Mouse (Mus musculus): ENCODE measurements around the gene Clec2g. TPM values are rescaled to one million over a fixed set of nuclear protein-coding genes. Genes with fewer than 3 reads are reported as not detected.
"Not testable (repeated sequence)": the region's sequence is repeated elsewhere in the genome, so short reads cannot be mapped to it uniquely, and the experiment has no call there.

Clec2g gene
- total and polyA plus RNA-seq, 2 experiments from 2014 or later: not detected

DNA sequence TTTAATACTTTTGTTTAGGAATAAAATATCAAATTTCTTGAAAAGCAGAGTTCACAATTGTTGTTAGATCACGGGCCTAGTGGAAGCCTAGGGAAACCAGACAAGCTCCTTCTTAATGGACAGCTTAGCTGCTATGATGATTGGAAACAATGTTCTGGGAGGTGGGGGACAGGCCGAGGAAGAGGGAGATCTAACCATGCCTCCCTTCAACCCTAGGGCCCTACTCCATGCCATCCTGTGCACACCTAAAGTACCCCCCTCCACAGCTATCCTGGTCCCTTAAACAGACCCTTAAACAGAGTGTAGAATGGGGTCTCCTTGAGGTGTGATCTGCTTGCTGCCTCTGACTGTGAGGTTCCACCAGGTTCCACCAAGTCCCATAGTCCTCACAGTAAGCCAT is 38.0 kb downstream of the Clec2g start:
- TF ChIP-seq CTCF (IDR thresholded peaks at IDR 0.05; ENCODE audit: low read depth): no peak
- Histone ChIP-seq H3K9me3 (ENCODE audit: low read length) (no peaks in the 10 kb centered on the region), H3K4me2 (ENCODE audit: low read depth, low read length) (no peak overlapping the region), H3K36me3 (ENCODE audit: insufficient read depth, low read length) (no peaks in the 10 kb centered on the region), H3K27ac (no peak overlapping the region), H3K4me1 (ENCODE audit: insufficient read depth, low read length) (no peaks in the 10 kb centered on the region), H3K4me3 (ENCODE audit: low read length) (no peak overlapping the region), H3K9ac (replicated peaks; ENCODE audit: low read length) (no peak overlapping the region), H3K27me3 (ENCODE audit: insufficient read depth, low read length) (no peaks in the 10 kb centered on the region)
- WGBS: 89% methylated on average over 2 of the region's 2 CpGs
- ATAC-seq (no peak), DNase-seq (ENCODE audit: low spot score) (no peak)

DNA sequence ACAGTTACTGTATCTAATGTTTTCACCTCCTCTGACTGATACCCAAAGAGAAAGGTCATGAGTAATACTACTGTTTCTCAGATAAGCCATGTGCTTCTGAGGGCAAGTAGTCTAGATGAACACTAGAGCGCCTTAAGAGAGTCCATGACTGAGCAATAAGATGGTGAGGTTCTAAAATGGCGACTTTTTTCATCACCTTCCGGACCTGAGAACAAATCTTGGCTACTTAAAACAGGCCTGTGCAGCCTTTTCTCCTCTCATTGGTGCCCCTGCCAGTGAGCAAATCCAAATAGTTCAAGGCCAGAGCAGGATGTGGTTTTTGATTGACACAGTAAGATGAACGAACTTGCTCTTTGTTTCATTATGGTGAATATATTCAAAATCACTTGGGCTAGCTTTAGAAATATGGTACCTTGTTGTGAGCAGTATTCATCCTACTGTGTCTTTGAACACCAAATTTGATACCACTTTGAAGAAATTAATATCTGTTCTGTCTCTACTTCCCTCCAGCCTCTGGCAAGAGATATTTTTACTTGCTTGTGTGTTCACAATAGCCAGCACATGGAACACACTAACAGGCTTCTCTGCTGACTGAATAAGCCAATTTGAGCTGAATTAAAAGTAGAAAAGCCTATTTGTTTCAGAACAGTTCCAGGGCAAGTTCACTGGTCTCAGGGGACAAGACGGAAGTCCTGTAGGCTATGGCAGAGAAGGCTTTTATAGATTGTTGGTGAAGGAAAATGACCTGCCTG is 38.7 kb downstream of the Clec2g start:
- H3K4me2 ChIP-seq (ENCODE audit: low read depth, low read length): no peak overlapping the region
- no peak for TF ChIP-seq CTCF (IDR thresholded peaks at IDR 0.05; ENCODE audit: low read depth)
- WGBS: 87% methylated on average over 5 of the region's 5 CpGs

DNA sequence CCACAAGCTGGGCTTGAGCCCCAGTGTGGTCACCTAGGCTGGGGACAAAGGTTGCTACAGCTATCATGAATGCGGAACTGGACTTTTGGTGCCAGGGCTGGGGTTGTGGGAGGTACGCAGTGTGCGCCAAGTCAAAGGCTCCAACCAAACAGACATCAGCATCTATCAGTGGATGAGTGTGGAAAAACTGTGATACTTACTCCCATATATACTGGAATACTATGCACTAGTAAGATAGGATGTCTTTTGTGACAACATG is 39.2 kb downstream of the Clec2g start:
- ATAC-seq: no peak
- H3K9me3 ChIP-seq (ENCODE audit: low read length): no peaks in the 10 kb centered on the region
- H3K4me2 ChIP-seq (ENCODE audit: low read depth, low read length): no peak overlapping the region
- H3K27ac ChIP-seq: no peak overlapping the region
- TF ChIP-seq CTCF (IDR thresholded peaks at IDR 0.05; ENCODE audit: low read depth): no peak
- no peak overlapping the region for H3K9ac ChIP-seq (replicated peaks; ENCODE audit: low read length)
- H3K4me3 ChIP-seq (ENCODE audit: low read length): no peak overlapping the region
- no peaks in the 10 kb centered on the region for H3K27me3 ChIP-seq (ENCODE audit: insufficient read depth, low read length)
- no peaks in the 10 kb centered on the region for H3K36me3 ChIP-seq (ENCODE audit: insufficient read depth, low read length)
- no peak for DNase-seq (ENCODE audit: low spot score)
- 97% methylated on average over 3 of the region's 3 CpGs for WGBS
- H3K4me1 ChIP-seq (ENCODE audit: insufficient read depth, low read length): no peaks in the 10 kb centered on the region

More for the DNA sequence above, 38.7 kb downstream of the Clec2g start:
- DNase-seq (ENCODE audit: low spot score): no peak
- Histone ChIP-seq H3K4me1 (ENCODE audit: insufficient read depth, low read length) (no peaks in the 10 kb centered on the region), H3K9ac (replicated peaks; ENCODE audit: low read length) (no peak overlapping the region), H3K27ac (no peak overlapping the region), H3K27me3 (ENCODE audit: insufficient read depth, low read length) (no peaks in the 10 kb centered on the region), H3K36me3 (ENCODE audit: insufficient read depth, low read length) (no peaks in the 10 kb centered on the region), H3K9me3 (ENCODE audit: low read length) (no peaks in the 10 kb centered on the region), H3K4me3 (ENCODE audit: low read length) (no peak overlapping the region)
- no peak for ATAC-seq

DNA sequence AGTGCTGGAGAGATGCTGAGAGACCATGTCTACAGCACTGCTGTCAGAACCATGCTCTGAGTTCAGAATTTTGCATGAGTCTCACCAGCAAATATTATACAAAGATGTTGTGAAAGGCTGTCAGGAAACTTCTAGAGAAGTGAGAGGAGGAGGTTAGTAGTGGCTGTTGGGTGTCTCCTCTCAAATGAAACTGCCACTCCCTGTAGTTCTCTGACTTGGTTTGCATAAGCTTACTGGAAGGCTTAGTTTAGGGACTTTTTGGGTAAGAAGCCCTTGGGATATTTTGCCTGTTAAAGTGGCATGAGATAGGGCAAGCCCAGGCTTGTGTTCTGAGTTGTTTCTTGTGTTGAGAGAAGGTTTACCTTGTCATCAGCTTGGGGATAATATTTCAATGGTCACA is 40.7 kb downstream of the Clec2g start:
- DNase-seq (ENCODE audit: low spot score); H3K27me3 ChIP-seq (ENCODE audit: insufficient read depth, low read length); H3K36me3 ChIP-seq (ENCODE audit: insufficient read depth, low read length); H3K4me2 ChIP-seq (ENCODE audit: low read depth, low read length); H3K4me1 ChIP-seq (ENCODE audit: insufficient read depth, low read length); H3K4me3 ChIP-seq (ENCODE audit: low read length); H3K27ac ChIP-seq; ATAC-seq; H3K9me3 ChIP-seq (ENCODE audit: low read length); H3K9ac ChIP-seq (replicated peaks; ENCODE audit: low read length): not testable (repeated sequence)

DNA sequence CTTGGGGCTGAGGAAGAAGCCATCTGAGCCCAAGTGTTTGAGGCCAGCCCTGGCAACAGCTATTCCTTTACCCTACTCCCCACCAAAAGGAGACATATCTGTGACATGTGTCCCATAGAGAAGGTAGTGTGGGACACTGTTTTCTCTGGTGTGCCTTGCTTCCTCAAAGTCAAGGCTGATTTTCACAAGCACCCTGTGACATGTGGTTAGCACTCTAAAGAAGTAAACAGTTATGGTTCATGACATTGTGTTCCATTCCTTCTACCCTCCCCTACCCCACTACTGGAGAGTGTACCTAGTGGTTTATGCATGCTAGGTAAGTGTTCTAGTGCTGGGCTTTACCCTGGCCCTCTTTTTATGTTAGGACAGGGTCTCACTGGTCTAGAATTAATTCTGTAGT is 42.0 kb downstream of the Clec2g start:
- Histone ChIP-seq H3K4me3 (ENCODE audit: low read length) (no peak overlapping the region), H3K4me1 (ENCODE audit: insufficient read depth, low read length) (no peaks in the 10 kb centered on the region), H3K4me2 (ENCODE audit: low read depth, low read length) (no peak overlapping the region), H3K9ac (replicated peaks; ENCODE audit: low read length) (no peak overlapping the region), H3K27ac (no peak overlapping the region), H3K9me3 (ENCODE audit: low read length) (no peaks in the 10 kb centered on the region), H3K27me3 (ENCODE audit: insufficient read depth, low read length) (no peaks in the 10 kb centered on the region), H3K36me3 (ENCODE audit: insufficient read depth, low read length) (no peaks in the 10 kb centered on the region)
- no peak for TF ChIP-seq CTCF (IDR thresholded peaks at IDR 0.05; ENCODE audit: low read depth)
- DNase-seq (ENCODE audit: low spot score) (no peak), ATAC-seq (no peak)

DNA sequence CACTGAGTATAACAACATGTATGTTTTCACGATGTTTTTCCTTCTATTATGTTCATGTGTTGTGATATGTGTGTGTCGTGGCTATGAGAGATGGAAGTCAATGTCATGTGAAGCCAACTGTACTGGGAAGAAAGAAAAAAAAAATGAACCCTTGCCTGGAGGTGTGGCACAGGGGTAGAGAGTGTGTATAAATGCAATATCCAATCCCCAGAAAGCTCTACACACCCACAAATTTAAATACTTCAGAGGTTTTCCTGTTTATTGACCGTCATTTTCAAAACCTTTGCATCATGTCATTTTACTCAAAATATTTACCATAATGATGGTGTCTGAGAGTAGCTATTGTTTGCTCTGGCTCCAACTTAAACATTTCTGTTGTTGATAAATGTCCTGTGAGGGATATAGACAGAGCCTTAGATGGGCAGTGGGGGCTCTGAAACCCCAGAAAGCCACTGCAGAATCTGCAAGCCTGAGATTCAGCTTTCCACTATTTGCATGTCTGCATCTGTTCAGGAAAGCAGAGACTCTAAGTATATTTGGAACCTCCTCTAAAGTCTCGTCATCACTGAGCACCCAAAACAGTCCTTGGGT is 47.9 kb downstream of the Clec2g start:
- WGBS: 96% methylated on average over 4 of the region's 4 CpGs
- not testable (repeated sequence) for H3K4me2 ChIP-seq (ENCODE audit: low read depth, low read length); H3K9ac ChIP-seq (replicated peaks; ENCODE audit: low read length); H3K9me3 ChIP-seq (ENCODE audit: low read length); H3K4me1 ChIP-seq (ENCODE audit: insufficient read depth, low read length); H3K4me3 ChIP-seq (ENCODE audit: low read length); DNase-seq (ENCODE audit: low spot score); H3K27me3 ChIP-seq (ENCODE audit: insufficient read depth, low read length); H3K27ac ChIP-seq; ATAC-seq; H3K36me3 ChIP-seq (ENCODE audit: insufficient read depth, low read length)

DNA sequence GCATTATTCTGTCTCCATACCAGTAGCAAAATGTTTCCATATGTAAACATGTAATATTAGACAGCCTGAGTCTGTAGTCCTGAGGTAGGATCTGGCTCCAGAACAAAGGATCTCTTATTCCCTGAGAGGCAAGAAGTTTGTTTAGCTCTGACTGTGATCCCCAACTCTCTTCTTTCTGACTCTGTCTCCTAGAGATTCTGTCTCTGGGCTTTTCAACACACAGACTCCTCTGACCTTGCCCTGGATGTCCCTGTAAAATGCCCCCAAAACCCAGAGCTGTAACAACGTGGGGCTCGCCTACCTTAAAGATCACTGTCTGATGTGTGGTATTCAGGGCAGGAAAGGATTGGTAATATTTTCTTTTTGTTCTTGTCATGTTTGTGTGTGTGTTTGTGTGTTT is 58.2 kb downstream of the Clec2g start:
- ATAC-seq (peak; percentile 18; the same call in 1 of the 2 replicates), DNase-seq (ENCODE audit: low spot score) (no peak)
- TF ChIP-seq CTCF (IDR thresholded peaks at IDR 0.05; ENCODE audit: low read depth): no peak
- H3K27me3 ChIP-seq (ENCODE audit: insufficient read depth, low read length): no peaks in the 10 kb centered on the region
- WGBS: 15% methylated on average over 2 of the region's 2 CpGs
- no peak overlapping the region for H3K4me3 ChIP-seq (ENCODE audit: low read length)
- H3K4me2 ChIP-seq (ENCODE audit: low read depth, low read length): no peak overlapping the region
- H3K4me1 ChIP-seq (ENCODE audit: insufficient read depth, low read length): no peaks in the 10 kb centered on the region
- H3K36me3 ChIP-seq (ENCODE audit: insufficient read depth, low read length): no peaks in the 10 kb centered on the region
- H3K9ac ChIP-seq (replicated peaks; ENCODE audit: low read length): no peak overlapping the region
- peak overlapping the region; percentile 33 for H3K27ac ChIP-seq
- H3K9me3 ChIP-seq (ENCODE audit: low read length): no peaks in the 10 kb centered on the region
